Mouse (Mus musculus) ES-E14 (cell line): Measurements from ENCODE around the gene Edem3.

ENCODE experiments used
- CHD2 ChIP-seq: IDR thresholded peaks from 2 replicates; pipeline ENCODE4 v1.6.1; 2014; ENCODE audit warnings: mild to moderate bottlenecking, low read depth, low read length, inconsistent platforms
- HCFC1 ChIP-seq: IDR thresholded peaks from 2 replicates; pipeline ENCODE4 v1.6.1; 2012; ENCODE audit warnings: low read length, inconsistent platforms, borderline replicate concordance; ENCODE audit not compliant: insufficient read depth
- MAFK ChIP-seq: IDR thresholded peaks from 2 replicates; pipeline ENCODE4 v1.6.1; 2014; ENCODE audit warnings: mild to moderate bottlenecking, low read depth, low read length, inconsistent platforms; ENCODE audit not compliant: insufficient read depth
- ZC3H11A ChIP-seq: IDR thresholded peaks from 2 replicates; pipeline ENCODE4 v1.6.1; 2012; ENCODE audit warnings: low read depth, mild to moderate bottlenecking, inconsistent platforms, low read length, borderline replicate concordance
- ZNF384 ChIP-seq: IDR thresholded peaks from 2 replicates; pipeline ENCODE4 v1.6.1; 2012; ENCODE audit warnings: low read depth, low read length, inconsistent platforms

- TF ChIP-seq ZC3H11A (no peak), ZNF384 (no peak), CHD2 (no peak), HCFC1 (no peak), MAFK (no peak)
Observed at GRCm38 (mm10) chr1:151812004-151812712, 57.0 kb downstream of the Edem3 start.
